Mouse (Mus musculus): ENCODE data around the gene Kif2c. TPM values are rescaled to one million over a fixed set of nuclear protein-coding genes. Genes with fewer than 3 reads are reported as not detected.
A peak's percentile ranks its signal among the peaks of the same experiment; 100 is the strongest.
"Not testable (repeated sequence)": the region's sequence is repeated elsewhere in the genome, so short reads cannot be mapped to it uniquely, and the experiment has no call there.

Kif2c gene
- total RNA-seq, 2 experiments from 2014 or later: 92.6 to 112 TPM

DNA sequence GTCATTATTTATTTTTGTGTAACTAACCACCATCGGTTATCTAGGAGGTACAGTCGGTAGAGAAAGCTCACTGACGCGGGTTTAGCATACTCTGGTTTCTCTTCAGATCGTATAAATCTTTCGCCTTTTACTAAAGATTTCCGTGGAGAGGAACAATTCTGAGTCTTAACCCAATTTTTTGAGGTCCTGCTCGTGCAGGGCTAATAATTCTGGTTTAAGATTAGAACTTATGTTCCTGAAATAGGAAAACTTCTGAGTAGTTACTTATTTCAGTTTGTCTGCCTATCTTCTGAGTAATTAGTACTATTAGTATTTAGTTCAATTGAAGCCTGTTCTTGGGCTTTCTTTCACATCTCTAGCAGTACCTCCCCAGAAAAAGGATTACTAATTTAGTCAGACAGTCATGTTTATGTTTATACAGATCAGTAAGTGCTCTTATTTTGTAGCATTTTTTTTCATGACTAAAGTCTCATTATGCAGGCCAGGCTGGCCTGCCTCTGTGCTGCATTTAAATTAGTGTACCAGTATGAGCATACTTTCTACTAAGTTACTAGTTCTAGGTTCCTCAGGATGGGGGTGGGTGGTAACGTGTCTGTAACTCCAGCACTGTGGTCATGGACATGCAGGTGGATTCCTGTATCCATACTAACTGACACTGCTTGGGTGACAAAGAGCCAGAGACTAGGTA, 7.6 kb upstream of the Kif2c start:
- peak; percentile 76 for ATAC-seq (replicated peaks; ENCODE audit: low FRiP score, poor library complexity, severe bottlenecking)

DNA sequence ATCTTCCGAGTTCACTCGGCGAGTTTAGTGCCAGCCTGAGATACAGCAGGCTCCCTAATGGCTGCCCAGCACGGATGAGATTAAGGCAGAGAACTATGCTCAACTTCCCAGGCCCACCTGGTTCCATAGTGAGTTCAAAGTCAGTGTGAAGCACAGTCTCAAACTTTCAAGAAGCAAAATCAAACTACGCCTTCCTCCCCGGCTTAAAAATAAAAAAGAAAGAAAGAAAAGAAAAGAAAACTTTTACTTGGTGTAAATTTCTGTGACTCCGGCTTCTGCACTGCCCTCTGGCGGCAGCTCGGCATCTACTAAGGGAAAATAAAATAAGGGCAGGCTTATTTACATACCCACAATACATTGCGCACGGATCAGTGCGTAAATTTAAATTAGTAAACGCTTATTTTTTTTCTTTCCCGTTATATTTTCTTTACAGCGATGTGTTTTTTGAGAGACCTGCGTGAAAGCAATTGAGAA, 7.0 kb upstream of the Kif2c start:
- peak; percentile 85 for ATAC-seq (replicated peaks; ENCODE audit: low FRiP score, poor library complexity, severe bottlenecking)

DNA sequence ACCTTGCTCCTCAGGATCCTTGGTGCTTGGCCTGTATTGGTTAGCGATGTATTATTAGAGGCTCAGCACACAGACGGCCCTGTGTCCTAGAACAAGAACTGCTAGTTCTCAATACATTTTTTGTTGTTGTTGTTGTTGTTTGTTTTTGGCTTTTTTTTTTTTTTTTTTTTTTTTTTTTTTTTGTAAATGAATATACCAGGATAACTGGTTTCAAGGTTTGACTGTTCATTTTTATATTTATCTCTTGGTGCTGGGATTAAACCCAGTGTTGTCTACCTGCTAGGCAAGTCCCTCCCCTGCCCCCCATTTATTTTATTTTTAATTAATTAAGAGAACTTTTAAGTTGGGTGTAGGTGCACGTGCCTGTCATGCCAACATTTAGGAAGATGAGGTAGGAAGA, 6.5 kb upstream of the Kif2c start:
- ATAC-seq (replicated peaks; ENCODE audit: low FRiP score, poor library complexity, severe bottlenecking): no peak; the same call in 1 of the 2 replicates

DNA sequence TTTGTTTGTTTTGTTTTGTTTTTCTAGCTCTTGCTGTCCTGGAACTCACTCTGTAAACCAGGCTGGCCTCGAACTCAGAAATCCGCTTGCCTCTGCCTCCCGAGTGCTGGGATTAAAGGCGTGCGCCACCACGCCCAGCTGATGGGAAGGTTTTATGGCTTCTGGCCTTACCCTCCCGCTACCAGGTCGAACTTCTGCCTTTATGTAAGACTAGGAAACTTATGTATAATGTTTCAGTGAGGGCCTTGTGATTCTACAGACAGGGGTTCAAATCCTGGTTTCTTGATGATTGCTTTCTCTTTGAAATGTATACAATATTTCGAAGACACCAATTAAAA, 289 bp upstream of the Kif2c start:
- ATAC-seq (replicated peaks; ENCODE audit: low FRiP score, poor library complexity, severe bottlenecking): not testable (repeated sequence)

DNA sequence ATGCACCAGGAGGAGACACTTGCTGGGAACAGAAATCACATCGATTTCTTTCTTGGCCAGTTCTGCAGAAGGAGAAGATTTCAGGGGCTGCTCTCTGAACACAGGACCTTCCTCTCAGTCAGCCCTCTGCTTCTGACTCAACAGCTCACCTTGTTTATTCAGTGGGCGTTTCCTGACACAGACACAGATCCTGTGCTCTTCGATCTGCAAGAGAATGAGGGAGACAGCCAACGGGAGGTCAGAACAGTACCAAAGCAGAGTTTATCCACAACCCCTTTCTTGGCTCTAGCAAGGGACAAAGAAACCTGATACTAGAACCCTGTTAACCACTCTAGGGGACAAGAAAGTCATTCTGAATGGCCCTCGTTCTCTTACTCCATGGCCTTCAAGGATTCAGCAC, 12.5 kb downstream of the Kif2c start:
- ATAC-seq (replicated peaks; ENCODE audit: low FRiP score, poor library complexity, severe bottlenecking): no peak

DNA sequence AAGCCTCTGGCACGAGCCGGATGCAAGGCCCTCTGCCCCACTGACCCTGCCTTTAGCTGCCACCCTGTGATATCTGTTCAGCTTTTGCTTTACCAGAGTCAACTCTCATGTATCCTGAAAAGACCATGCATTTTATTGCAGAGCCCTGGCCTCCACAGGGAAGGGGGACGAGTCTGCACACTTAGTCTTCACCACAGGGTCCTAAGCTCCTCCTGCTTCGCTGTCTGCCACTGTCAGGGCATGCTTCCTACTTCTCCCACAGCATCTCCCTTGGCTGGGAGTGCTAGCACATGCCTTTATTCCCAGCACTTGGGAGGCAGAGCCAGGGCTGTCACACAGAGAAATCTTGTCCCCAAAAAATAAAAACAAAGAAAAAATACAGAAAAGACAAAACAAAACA, 21.3 kb downstream of the Kif2c start:
- ATAC-seq (replicated peaks; ENCODE audit: low FRiP score, poor library complexity, severe bottlenecking): no peak

GRCm38 (mm10) chr4:117159666-117160065, 22.8 kb downstream of the Kif2c start:
- no peak for ATAC-seq (replicated peaks; ENCODE audit: low FRiP score, poor library complexity, severe bottlenecking)

GRCm38 (mm10) chr4:117156372-117156771, 26.1 kb downstream of the Kif2c start:
- ATAC-seq (replicated peaks; ENCODE audit: low FRiP score, poor library complexity, severe bottlenecking): no peak

GRCm38 (mm10) chr4:117155792-117156355, 26.6 kb downstream of the Kif2c start, which contains the start of gene Rps8:
Gene Rps8 (minus strand): TSS chr4:117156243.
- ATAC-seq (replicated peaks; ENCODE audit: low FRiP score, poor library complexity, severe bottlenecking): peak; percentile 93

GRCm38 (mm10) chr4:117155020-117155791, 27.2 kb downstream of the Kif2c start:
- ATAC-seq (replicated peaks; ENCODE audit: low FRiP score, poor library complexity, severe bottlenecking): 0 out of 2 replicates have a peak, but pooled peaks have one; percentile 26

DNA sequence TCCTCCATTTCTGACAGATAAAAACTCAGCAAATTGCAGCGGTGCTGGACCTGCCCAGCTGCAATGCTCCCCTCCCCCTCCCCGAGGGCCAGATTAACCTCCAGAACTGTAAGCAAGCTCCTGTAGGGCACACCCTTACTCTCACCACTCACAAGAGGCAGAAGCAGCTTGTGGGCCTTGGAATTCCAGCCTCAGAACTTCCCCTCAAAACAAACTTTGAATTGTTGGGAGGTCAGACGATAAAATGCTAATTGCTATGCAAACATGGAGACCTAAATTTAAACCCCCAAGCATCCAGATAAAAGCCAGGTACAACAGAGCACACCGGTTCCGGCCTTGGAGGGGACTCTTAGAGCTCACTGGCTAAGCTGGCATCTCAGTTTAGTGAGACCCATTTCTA, 29.7 kb downstream of the Kif2c start:
- no peak for ATAC-seq (replicated peaks; ENCODE audit: low FRiP score, poor library complexity, severe bottlenecking)

DNA sequence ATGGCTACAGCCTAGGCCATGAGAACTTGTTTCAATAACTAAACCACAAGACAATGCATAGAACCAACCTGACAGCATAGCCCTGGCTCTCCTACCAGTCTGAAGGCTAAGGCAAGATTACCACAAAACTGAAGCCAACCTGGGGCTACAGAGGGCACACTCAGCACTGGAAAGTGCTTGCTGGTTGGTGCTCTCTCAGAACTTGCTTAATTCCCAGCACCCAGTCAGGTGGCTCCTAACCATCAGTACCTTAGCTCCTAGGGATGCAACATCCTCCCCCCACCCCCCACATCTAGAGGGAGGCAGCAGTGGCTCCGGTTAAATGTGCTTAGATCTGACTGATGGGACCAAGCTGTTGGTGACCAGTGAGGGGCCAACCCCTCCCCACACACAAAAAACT, 31.0 kb downstream of the Kif2c start:
- ATAC-seq (replicated peaks; ENCODE audit: low FRiP score, poor library complexity, severe bottlenecking): no peak

GRCm38 (mm10) chr4:117150212-117150733, 32.2 kb downstream of the Kif2c start:
- ATAC-seq (replicated peaks; ENCODE audit: low FRiP score, poor library complexity, severe bottlenecking): no peak

- no peak for ATAC-seq (replicated peaks; ENCODE audit: low FRiP score, poor library complexity, severe bottlenecking)
These were observed 32.9 kb downstream of the Kif2c start for GRCm38 (mm10) chr4:117149291-117150211.

- ATAC-seq (replicated peaks; ENCODE audit: low FRiP score, poor library complexity, severe bottlenecking): no peak
These were observed 33.6 kb downstream of the Kif2c start for GRCm38 (mm10) chr4:117148815-117149214.

DNA sequence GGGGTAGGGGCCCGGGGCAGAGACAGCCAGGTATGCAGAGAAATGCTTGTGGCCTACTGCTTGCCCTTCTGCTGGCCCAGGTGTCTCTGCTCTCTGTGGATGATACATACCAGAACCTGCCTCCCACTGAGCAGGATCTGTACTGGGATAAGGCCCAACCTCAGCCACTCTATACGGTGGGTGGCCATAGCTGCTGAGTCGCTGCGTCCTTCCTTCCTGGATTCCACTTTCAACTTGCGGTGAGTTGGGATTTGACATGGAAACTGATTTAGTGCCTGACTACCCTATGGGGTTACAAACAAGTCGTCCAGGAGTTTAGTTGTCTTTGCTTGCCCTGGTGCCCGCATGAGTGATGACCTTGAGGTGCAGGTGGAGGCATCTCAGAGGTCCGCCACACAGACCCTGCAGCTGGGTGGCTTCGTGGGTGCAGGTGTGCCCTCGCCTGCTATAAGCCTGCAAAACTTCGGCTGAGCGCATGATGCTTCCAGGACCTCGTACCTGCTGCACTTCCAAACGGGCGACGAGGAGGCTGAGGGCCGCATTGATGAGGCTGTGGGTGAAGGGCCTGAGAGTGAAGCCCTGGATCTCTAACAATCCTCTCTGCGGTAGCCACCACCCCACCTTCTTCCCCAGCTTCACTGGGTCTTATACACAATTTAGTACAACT, 34.3 kb downstream of the Kif2c start:
- ATAC-seq (replicated peaks; ENCODE audit: low FRiP score, poor library complexity, severe bottlenecking): no peak

DNA sequence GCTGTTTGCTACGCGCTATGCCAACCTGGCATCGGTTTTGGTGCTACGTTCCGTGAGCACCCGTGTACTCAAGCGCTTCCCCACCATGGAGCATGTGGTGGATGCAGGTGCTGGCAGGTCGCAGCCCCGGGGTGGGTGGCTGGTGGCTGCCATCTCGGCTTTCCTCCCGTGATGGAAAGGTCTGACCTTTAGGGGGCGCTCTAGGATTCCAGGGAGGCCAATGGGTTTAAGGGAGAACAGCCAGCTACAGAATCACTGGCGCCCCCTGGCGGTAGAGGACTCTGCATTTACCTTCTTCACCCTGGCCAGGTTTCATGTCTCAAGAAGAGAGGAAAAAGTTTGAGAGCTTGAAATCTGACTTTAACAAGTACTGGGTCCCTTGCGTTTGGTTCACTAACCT, 36.3 kb downstream of the Kif2c start:
- peak; percentile 78 for ATAC-seq (replicated peaks; ENCODE audit: low FRiP score, poor library complexity, severe bottlenecking)

DNA sequence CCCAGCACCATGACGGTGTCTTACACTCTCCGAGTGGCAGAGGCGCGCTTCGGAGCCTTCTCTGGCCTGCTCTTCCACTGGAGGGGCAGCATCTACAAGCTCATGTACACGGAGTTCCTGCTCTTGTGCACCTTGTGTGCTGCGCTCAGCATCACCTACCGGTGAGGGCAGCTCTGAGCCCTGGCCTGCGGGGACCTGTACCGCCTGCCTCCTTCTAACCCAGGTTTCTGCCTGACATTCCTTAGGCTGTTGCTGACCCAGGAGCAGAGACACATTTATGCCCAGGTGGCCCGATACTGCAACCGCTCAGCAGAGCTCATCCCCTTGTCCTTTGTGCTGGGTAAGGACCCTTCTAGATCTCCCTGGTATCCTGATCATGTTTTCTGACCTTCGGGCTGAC, 37.2 kb downstream of the Kif2c start:
- no peak for ATAC-seq (replicated peaks; ENCODE audit: low FRiP score, poor library complexity, severe bottlenecking)

- no peak for ATAC-seq (replicated peaks; ENCODE audit: low FRiP score, poor library complexity, severe bottlenecking)
These were observed 39.4 kb downstream of the Kif2c start for GRCm38 (mm10) chr4:117143023-117143422.

Data from erythroid progenitor cell, adult 5-6 weeks (primary cell).